Mouse (Mus musculus): ENCODE data around the gene Cdk8. TPM values are rescaled to one million over a fixed set of nuclear protein-coding genes. Genes with fewer than 3 reads are reported as not detected.

Gene Cdk8
- polyA plus RNA-seq, 1 experiment from 2014 or later, result 8.4 TPM

- Histone ChIP-seq H3K27ac (ENCODE audit: low read length) (no peak overlapping the region), H3K4me3 (ENCODE audit: low read length) (no peak overlapping the region), H3K9ac (ENCODE audit: low read length) (no peak overlapping the region), H3K27me3 (ENCODE audit: control insufficient read depth, insufficient read depth, low read depth, low read length) (no peaks in the 10 kb centered on the region), H3K4me2 (ENCODE audit: low read depth, low read length) (no peak overlapping the region), H3K9me3 (ENCODE audit: control insufficient read depth, low read length) (no peaks in the 10 kb centered on the region), H3K36me3 (ENCODE audit: control insufficient read depth, insufficient read depth, low read length) (no peaks in the 10 kb centered on the region), H3K4me1 (replicated peaks; ENCODE audit: control insufficient read depth, insufficient read depth, low read length) (peaks cover 11% of the 10 kb centered on the region; the same call in 1 of the 2 replicates)
- no peak for ATAC-seq (ENCODE audit: low read depth)
- 84% methylated on average over 7 of the region's 7 CpGs for WGBS
Observed at GRCm38 (mm10) chr5:146245646-146246370, 14.8 kb downstream of the Cdk8 start.

GRCm38 (mm10) chr5:146246386-146246785, 15.4 kb downstream of the Cdk8 start:
- no peaks in the 10 kb centered on the region for H3K27me3 ChIP-seq (ENCODE audit: control insufficient read depth, insufficient read depth, low read depth, low read length)
- ATAC-seq (ENCODE audit: low read depth), result no peak
- H3K4me1 ChIP-seq (replicated peaks; ENCODE audit: control insufficient read depth, insufficient read depth, low read length), result peaks cover 16% of the 10 kb centered on the region
- no peaks in the 10 kb centered on the region for H3K36me3 ChIP-seq (ENCODE audit: control insufficient read depth, insufficient read depth, low read length)
- WGBS, result 97% methylated on average over 1 of the region's 1 CpGs
- H3K4me3 ChIP-seq (ENCODE audit: low read length), result no peak overlapping the region
- no peak overlapping the region for H3K27ac ChIP-seq (ENCODE audit: low read length)
- H3K9ac ChIP-seq (ENCODE audit: low read length), result no peak overlapping the region
- H3K4me2 ChIP-seq (ENCODE audit: low read depth, low read length), result no peak overlapping the region
- H3K9me3 ChIP-seq (ENCODE audit: control insufficient read depth, low read length), result no peaks in the 10 kb centered on the region

DNA sequence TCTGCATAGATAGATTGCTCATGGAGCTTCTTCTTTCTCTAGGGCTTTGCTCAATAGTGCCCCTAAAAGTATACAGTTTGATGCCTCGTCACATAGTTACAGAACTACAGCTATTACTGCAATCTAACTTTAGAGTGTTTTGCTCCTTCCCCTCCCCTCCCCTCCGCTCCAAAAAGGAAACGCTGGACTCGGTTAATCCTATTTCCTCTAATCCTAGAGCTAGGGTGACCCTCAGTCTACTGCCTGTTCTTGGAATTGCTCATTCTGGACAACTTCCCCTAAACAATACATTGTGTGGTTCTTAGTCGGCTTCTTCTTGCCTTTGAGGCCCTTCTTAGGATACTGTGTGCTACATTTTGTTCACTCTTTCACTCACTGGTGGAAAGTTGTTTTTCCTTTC, 16.7 kb downstream of the Cdk8 start:
- no peaks in the 10 kb centered on the region for H3K9me3 ChIP-seq (ENCODE audit: control insufficient read depth, low read length)
- H3K9ac ChIP-seq (ENCODE audit: low read length), result no peak overlapping the region
- ATAC-seq (ENCODE audit: low read depth), result no peak
- H3K4me2 ChIP-seq (ENCODE audit: low read depth, low read length), result no peak overlapping the region
- no peaks in the 10 kb centered on the region for H3K36me3 ChIP-seq (ENCODE audit: control insufficient read depth, insufficient read depth, low read length)
- no peaks in the 10 kb centered on the region for H3K27me3 ChIP-seq (ENCODE audit: control insufficient read depth, insufficient read depth, low read depth, low read length)
- H3K4me1 ChIP-seq (replicated peaks; ENCODE audit: control insufficient read depth, insufficient read depth, low read length), result peaks cover 25% of the 10 kb centered on the region
- H3K4me3 ChIP-seq (ENCODE audit: low read length), result no peak overlapping the region
- WGBS, result 61% methylated on average over 5 of the region's 5 CpGs
- no peak overlapping the region; the same call in 1 of the 2 replicates for H3K27ac ChIP-seq (ENCODE audit: low read length)

DNA sequence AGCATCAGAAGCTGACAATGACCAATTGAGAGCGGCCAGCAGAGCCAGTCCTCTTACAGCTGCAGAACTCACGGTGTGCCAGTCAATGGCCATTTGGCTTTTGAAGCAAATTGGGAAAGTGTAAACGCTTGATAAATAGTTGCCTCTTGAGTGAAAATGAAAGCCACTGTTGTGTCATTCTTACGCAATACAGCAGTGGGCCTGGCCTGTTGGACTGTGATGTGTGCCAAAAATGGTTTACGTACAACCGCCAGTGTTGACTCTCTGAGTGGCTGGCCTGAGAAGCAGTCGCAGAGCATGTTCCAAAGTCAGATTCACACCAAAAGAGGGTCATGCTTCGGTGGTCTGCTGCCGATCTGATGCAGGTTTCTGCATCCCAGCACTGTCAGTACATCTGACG, 17.7 kb downstream of the Cdk8 start:
- no peaks in the 10 kb centered on the region for H3K27me3 ChIP-seq (ENCODE audit: control insufficient read depth, insufficient read depth, low read depth, low read length)
- H3K4me2 ChIP-seq (ENCODE audit: low read depth, low read length), result no peak overlapping the region
- no peak overlapping the region for H3K9ac ChIP-seq (ENCODE audit: low read length)
- peak; percentile 57; the same call in 1 of the 2 replicates for ATAC-seq (ENCODE audit: low read depth)
- H3K9me3 ChIP-seq (ENCODE audit: control insufficient read depth, low read length), result no peaks in the 10 kb centered on the region
- H3K4me3 ChIP-seq (ENCODE audit: low read length), result no peak overlapping the region
- peaks cover 25% of the 10 kb centered on the region for H3K4me1 ChIP-seq (replicated peaks; ENCODE audit: control insufficient read depth, insufficient read depth, low read length)
- H3K27ac ChIP-seq (ENCODE audit: low read length), result no peak overlapping the region
- no peaks in the 10 kb centered on the region for H3K36me3 ChIP-seq (ENCODE audit: control insufficient read depth, insufficient read depth, low read length)
- 64% methylated on average over 10 of the region's 10 CpGs for WGBS

GRCm38 (mm10) chr5:146250369-146251075, 19.5 kb downstream of the Cdk8 start:
- 65% methylated on average over 12 of the region's 12 CpGs for WGBS
- no peak overlapping the region for H3K27ac ChIP-seq (ENCODE audit: low read length)
- H3K4me3 ChIP-seq (ENCODE audit: low read length), result no peak overlapping the region
- H3K4me2 ChIP-seq (ENCODE audit: low read depth, low read length), result no peak overlapping the region
- peaks cover 25% of the 10 kb centered on the region for H3K4me1 ChIP-seq (replicated peaks; ENCODE audit: control insufficient read depth, insufficient read depth, low read length)
- H3K9ac ChIP-seq (ENCODE audit: low read length), result no peak overlapping the region
- no peak for ATAC-seq (ENCODE audit: low read depth)
- no peaks in the 10 kb centered on the region for H3K9me3 ChIP-seq (ENCODE audit: control insufficient read depth, low read length)
- H3K36me3 ChIP-seq (ENCODE audit: control insufficient read depth, insufficient read depth, low read length), result no peaks in the 10 kb centered on the region
- no peaks in the 10 kb centered on the region for H3K27me3 ChIP-seq (ENCODE audit: control insufficient read depth, insufficient read depth, low read depth, low read length)

DNA sequence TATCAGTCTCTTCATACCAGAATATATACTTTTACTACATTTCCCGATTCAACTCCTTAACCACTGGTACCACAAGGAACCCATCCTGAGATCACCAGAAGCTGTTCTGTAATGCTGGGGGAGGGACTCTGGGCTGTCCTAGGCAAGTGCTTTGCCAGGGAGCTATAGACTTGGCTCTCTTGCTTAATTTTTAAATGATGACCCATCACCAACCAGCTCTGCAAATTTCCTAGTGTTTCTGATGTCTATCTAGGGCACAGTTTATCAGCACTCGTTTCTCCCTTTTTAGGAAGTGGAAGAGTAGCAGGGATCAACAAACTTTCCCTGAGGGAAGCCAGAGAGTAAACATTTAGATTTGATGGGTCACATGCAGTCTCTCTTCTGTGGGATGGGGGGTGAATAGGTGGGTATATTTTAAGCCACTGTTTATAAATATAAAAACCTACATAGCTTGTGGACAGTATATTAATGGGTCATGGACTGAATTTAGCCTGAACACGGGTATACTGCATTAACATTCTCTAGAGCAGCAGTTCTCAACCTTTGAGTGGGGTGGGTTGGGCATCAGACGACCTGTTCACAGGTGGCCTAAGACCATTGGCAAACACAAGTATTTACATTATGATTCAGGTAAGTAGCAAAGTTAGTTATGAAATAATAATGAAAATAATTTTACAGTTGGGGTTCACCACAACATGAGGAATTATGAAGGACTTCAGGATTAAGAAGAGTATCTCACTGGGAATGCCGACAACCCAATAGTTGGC, 20.8 kb downstream of the Cdk8 start:
- H3K9ac ChIP-seq (ENCODE audit: low read length), result no peak overlapping the region
- 52% methylated on average over 5 of the region's 5 CpGs for WGBS
- no peaks in the 10 kb centered on the region for H3K36me3 ChIP-seq (ENCODE audit: control insufficient read depth, insufficient read depth, low read length)
- H3K4me3 ChIP-seq (ENCODE audit: low read length), result no peak overlapping the region
- peaks cover 25% of the 10 kb centered on the region for H3K4me1 ChIP-seq (replicated peaks; ENCODE audit: control insufficient read depth, insufficient read depth, low read length)
- peak; percentile 75 for ATAC-seq (ENCODE audit: low read depth)
- no peaks in the 10 kb centered on the region for H3K27me3 ChIP-seq (ENCODE audit: control insufficient read depth, insufficient read depth, low read depth, low read length)
- H3K9me3 ChIP-seq (ENCODE audit: control insufficient read depth, low read length), result no peaks in the 10 kb centered on the region
- no peak overlapping the region for H3K4me2 ChIP-seq (ENCODE audit: low read depth, low read length)
- peak overlapping the region; percentile 35; the same call in 1 of the 2 replicates for H3K27ac ChIP-seq (ENCODE audit: low read length)

- Histone ChIP-seq H3K27ac (ENCODE audit: low read length) (no peak overlapping the region), H3K9me3 (ENCODE audit: control insufficient read depth, low read length) (no peaks in the 10 kb centered on the region), H3K36me3 (ENCODE audit: control insufficient read depth, insufficient read depth, low read length) (peaks cover under 1% of the 10 kb centered on the region), H3K4me1 (replicated peaks; ENCODE audit: control insufficient read depth, insufficient read depth, low read length) (peaks cover 19% of the 10 kb centered on the region), H3K4me3 (ENCODE audit: low read length) (no peak overlapping the region), H3K4me2 (ENCODE audit: low read depth, low read length) (no peak overlapping the region), H3K9ac (ENCODE audit: low read length) (no peak overlapping the region), H3K27me3 (ENCODE audit: control insufficient read depth, insufficient read depth, low read depth, low read length) (no peaks in the 10 kb centered on the region)
- no peak for ATAC-seq (ENCODE audit: low read depth)
- WGBS, result 78% methylated on average over 5 of the region's 5 CpGs
Observed at GRCm38 (mm10) chr5:146253644-146254043, 22.6 kb downstream of the Cdk8 start.

DNA sequence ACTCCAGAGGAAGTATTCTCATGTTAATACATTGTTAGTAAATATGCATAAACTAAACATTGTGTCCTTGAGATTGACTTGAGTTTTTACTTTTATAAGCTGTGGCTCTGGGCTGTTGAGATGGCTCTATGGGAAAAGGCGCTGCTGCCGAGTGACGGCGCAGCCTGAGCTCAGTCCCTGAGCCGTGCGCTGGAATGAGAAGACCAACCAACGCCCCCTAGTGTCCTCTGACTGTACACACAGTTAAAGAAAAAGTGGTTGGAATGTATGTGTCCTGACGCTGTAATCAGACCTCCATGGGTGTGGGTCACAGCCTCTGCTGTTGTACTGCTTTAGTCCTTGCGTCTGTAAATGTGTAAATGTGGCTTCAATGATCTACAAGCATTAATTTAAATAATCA, 29.0 kb downstream of the Cdk8 start:
- H3K4me2 ChIP-seq (ENCODE audit: low read depth, low read length), result no peak overlapping the region
- no peak overlapping the region for H3K27ac ChIP-seq (ENCODE audit: low read length)
- 56% methylated on average over 9 of the region's 9 CpGs for WGBS
- H3K9me3 ChIP-seq (ENCODE audit: control insufficient read depth, low read length), result no peaks in the 10 kb centered on the region
- peaks cover 6% of the 10 kb centered on the region for H3K36me3 ChIP-seq (ENCODE audit: control insufficient read depth, insufficient read depth, low read length)
- H3K4me1 ChIP-seq (replicated peaks; ENCODE audit: control insufficient read depth, insufficient read depth, low read length), result no peaks in the 10 kb centered on the region
- H3K9ac ChIP-seq (ENCODE audit: low read length), result no peak overlapping the region
- no peak overlapping the region for H3K4me3 ChIP-seq (ENCODE audit: low read length)
- no peak for ATAC-seq (ENCODE audit: low read depth)
- no peaks in the 10 kb centered on the region for H3K27me3 ChIP-seq (ENCODE audit: control insufficient read depth, insufficient read depth, low read depth, low read length)

Data from lung, embryonic 16.5 days (tissue).